Mouse (Mus musculus): ENCODE data around the gene Dusp16. TPM values are rescaled to one million over a fixed set of nuclear protein-coding genes. Genes with fewer than 3 reads are reported as not detected.

Gene Dusp16
- polyA plus RNA-seq, 1 experiment from 2014 or later = 11.0 TPM

- Histone ChIP-seq H3K4me1 (no peaks in the 10 kb centered on the region), H3K9me3 (no peaks in the 10 kb centered on the region), H3K4me2 (replicated peaks) (no peak overlapping the region), H3K9ac (no peak overlapping the region), H3K27ac (no peak overlapping the region), H3K36me3 (no peaks in the 10 kb centered on the region), H3K27me3 (replicated peaks) (no peaks in the 10 kb centered on the region), H3K4me3 (no peak overlapping the region)
- no peak for ATAC-seq (ENCODE audit: low FRiP score, low read depth)
- WGBS = 88% methylated on average over 11 of the region's 11 CpGs
Observed at GRCm38 (mm10) chr6:134807794-134808193, 15.4 kb upstream of the Dusp16 start.

GRCm38 (mm10) chr6:134807091-134807490 lies 14.7 kb upstream of the Dusp16 start:
- ATAC-seq (ENCODE audit: low FRiP score, low read depth) = no peak
- Histone ChIP-seq H3K27me3 (replicated peaks) (no peaks in the 10 kb centered on the region), H3K4me3 (no peak overlapping the region), H3K27ac (no peak overlapping the region), H3K9ac (no peak overlapping the region), H3K4me2 (replicated peaks) (no peak overlapping the region), H3K9me3 (no peaks in the 10 kb centered on the region), H3K36me3 (no peaks in the 10 kb centered on the region), H3K4me1 (no peaks in the 10 kb centered on the region)
- 87% methylated on average over 1 of the region's 2 CpGs for WGBS

- Histone ChIP-seq H3K9me3 (no peaks in the 10 kb centered on the region), H3K4me1 (no peaks in the 10 kb centered on the region), H3K27me3 (replicated peaks) (no peaks in the 10 kb centered on the region), H3K4me2 (replicated peaks) (no peak overlapping the region), H3K36me3 (no peaks in the 10 kb centered on the region), H3K27ac (no peak overlapping the region), H3K4me3 (no peak overlapping the region), H3K9ac (no peak overlapping the region)
- no peak for ATAC-seq (ENCODE audit: low FRiP score, low read depth)
- 96% methylated on average over 6 of the region's 6 CpGs for WGBS
Observed at GRCm38 (mm10) chr6:134806130-134806529, 13.7 kb upstream of the Dusp16 start.

- H3K4me2 ChIP-seq (replicated peaks) = no peak overlapping the region
- H3K4me3 ChIP-seq = no peak overlapping the region
- no peak overlapping the region for H3K27ac ChIP-seq
- H3K9me3 ChIP-seq = no peaks in the 10 kb centered on the region
- no peak for ATAC-seq (ENCODE audit: low FRiP score, low read depth)
- no peaks in the 10 kb centered on the region for H3K4me1 ChIP-seq
- no peaks in the 10 kb centered on the region for H3K27me3 ChIP-seq (replicated peaks)
- 78% methylated on average over 5 of the region's 5 CpGs for WGBS
- H3K36me3 ChIP-seq = no peaks in the 10 kb centered on the region
- no peak overlapping the region for H3K9ac ChIP-seq
Observed at GRCm38 (mm10) chr6:134804736-134805277, 12.4 kb upstream of the Dusp16 start.

GRCm38 (mm10) chr6:134802641-134803043 lies 10.2 kb upstream of the Dusp16 start:
- Histone ChIP-seq H3K4me2 (replicated peaks) (no peak overlapping the region), H3K27me3 (replicated peaks) (no peaks in the 10 kb centered on the region), H3K4me3 (no peak overlapping the region), H3K4me1 (no peaks in the 10 kb centered on the region), H3K36me3 (no peaks in the 10 kb centered on the region), H3K9ac (no peak overlapping the region), H3K27ac (no peak overlapping the region), H3K9me3 (no peaks in the 10 kb centered on the region)
- WGBS = 84% methylated on average over 9 of the region's 9 CpGs
- no peak for ATAC-seq (ENCODE audit: low FRiP score, low read depth)

GRCm38 (mm10) chr6:134801483-134801882 lies 9.1 kb upstream of the Dusp16 start:
- no peak overlapping the region for H3K9ac ChIP-seq
- ATAC-seq (ENCODE audit: low FRiP score, low read depth) = no peak
- H3K4me3 ChIP-seq = no peak overlapping the region
- H3K4me1 ChIP-seq = no peaks in the 10 kb centered on the region
- WGBS = 75% methylated on average over 1 of the region's 1 CpGs
- H3K36me3 ChIP-seq = no peaks in the 10 kb centered on the region
- H3K9me3 ChIP-seq = no peaks in the 10 kb centered on the region
- H3K4me2 ChIP-seq (replicated peaks) = no peak overlapping the region
- H3K27me3 ChIP-seq (replicated peaks) = no peaks in the 10 kb centered on the region
- no peak overlapping the region for H3K27ac ChIP-seq

GRCm38 (mm10) chr6:134796297-134796696 lies 3.9 kb upstream of the Dusp16 start:
- no peak for ATAC-seq (ENCODE audit: low FRiP score, low read depth)
- no peak overlapping the region for H3K4me3 ChIP-seq
- no peak overlapping the region for H3K9ac ChIP-seq
- H3K27ac ChIP-seq = no peak overlapping the region
- WGBS = 89% methylated on average over 10 of the region's 10 CpGs
- no peaks in the 10 kb centered on the region for H3K27me3 ChIP-seq (replicated peaks)
- H3K4me2 ChIP-seq (replicated peaks) = no peak overlapping the region
- H3K4me1 ChIP-seq = no peaks in the 10 kb centered on the region
- H3K36me3 ChIP-seq = no peaks in the 10 kb centered on the region
- H3K9me3 ChIP-seq = no peaks in the 10 kb centered on the region

- Histone ChIP-seq H3K27ac (no peak overlapping the region), H3K27me3 (replicated peaks) (no peaks in the 10 kb centered on the region), H3K4me3 (no peak overlapping the region), H3K4me1 (no peaks in the 10 kb centered on the region), H3K9ac (no peak overlapping the region), H3K9me3 (no peaks in the 10 kb centered on the region), H3K4me2 (replicated peaks) (peak overlapping the region; percentile 44), H3K36me3 (no peaks in the 10 kb centered on the region)
- ATAC-seq (ENCODE audit: low FRiP score, low read depth) = no peak
- 15% methylated on average over 21 of the region's 21 CpGs for WGBS
Observed at GRCm38 (mm10) chr6:134793911-134794520, 1.6 kb upstream of the Dusp16 start.

- peak overlapping the region; percentile 87 for H3K9ac ChIP-seq
- no peaks in the 10 kb centered on the region for H3K9me3 ChIP-seq
- H3K4me2 ChIP-seq (replicated peaks) = peak overlapping the region; percentile 64
- H3K36me3 ChIP-seq = no peaks in the 10 kb centered on the region
- WGBS = 41% methylated on average over 21 of the region's 21 CpGs
- peak overlapping the region; percentile 69 for H3K4me3 ChIP-seq
- no peaks in the 10 kb centered on the region for H3K27me3 ChIP-seq (replicated peaks)
- peak; percentile 4; the same call in 1 of the 2 replicates for ATAC-seq (ENCODE audit: low FRiP score, low read depth)
- H3K27ac ChIP-seq = no peak overlapping the region
- no peaks in the 10 kb centered on the region for H3K4me1 ChIP-seq
Observed at GRCm38 (mm10) chr6:134793046-134793806, 801 bp upstream of the Dusp16 start.

GRCm38 (mm10) chr6:134791251-134792118 lies 940 bp downstream of the Dusp16 start:
- H3K4me1 ChIP-seq = no peaks in the 10 kb centered on the region
- no peak; the same call in 1 of the 2 replicates for ATAC-seq (ENCODE audit: low FRiP score, low read depth)
- 1% methylated on average over 25 of the region's 46 CpGs for WGBS

GRCm38 (mm10) chr6:134789100-134789499 lies 3.3 kb downstream of the Dusp16 start:
- Histone ChIP-seq H3K9ac (no peak overlapping the region), H3K4me2 (replicated peaks) (no peak overlapping the region), H3K36me3 (no peaks in the 10 kb centered on the region), H3K4me1 (no peaks in the 10 kb centered on the region), H3K4me3 (no peak overlapping the region), H3K27ac (no peak overlapping the region), H3K9me3 (no peaks in the 10 kb centered on the region), H3K27me3 (replicated peaks) (no peaks in the 10 kb centered on the region)
- no peak for ATAC-seq (ENCODE audit: low FRiP score, low read depth)
- 74% methylated on average over 6 of the region's 6 CpGs for WGBS

More at GRCm38 (mm10) chr6:134791251-134792118, 940 bp downstream of the Dusp16 start:
- Histone ChIP-seq H3K27ac (peak overlapping the region; percentile 64; the same call in 1 of the 2 replicates), H3K4me3 (peak overlapping the region; percentile 69), H3K36me3 (no peaks in the 10 kb centered on the region), H3K27me3 (replicated peaks) (no peaks in the 10 kb centered on the region), H3K4me2 (replicated peaks) (peak overlapping the region; percentile 64), H3K9ac (peak overlapping the region; percentile 87), H3K9me3 (no peaks in the 10 kb centered on the region)

- Histone ChIP-seq H3K4me3 (no peak overlapping the region), H3K4me1 (no peaks in the 10 kb centered on the region), H3K4me2 (replicated peaks) (no peak overlapping the region), H3K9me3 (no peaks in the 10 kb centered on the region), H3K9ac (no peak overlapping the region), H3K27me3 (replicated peaks) (no peaks in the 10 kb centered on the region), H3K27ac (no peak overlapping the region), H3K36me3 (no peaks in the 10 kb centered on the region)
- no peak for ATAC-seq (ENCODE audit: low FRiP score, low read depth)
- WGBS = 55% methylated on average over 3 of the region's 3 CpGs
Observed at GRCm38 (mm10) chr6:134786426-134786825, 6.0 kb downstream of the Dusp16 start.
